Mouse (Mus musculus) kidney, adult 2 months (tissue): ENCODE results near the gene Il15ra. TPM values are rescaled to one million over a fixed set of nuclear protein-coding genes. Genes with fewer than 3 reads are reported as not detected.

Source experiments
- DNase-seq: peaks from one replicate; pipeline ENCODE4 v3.0.0; 2021
- H3K27ac ChIP-seq: fragments of 200-500 bp; 2 replicates; pipeline ENCODE4 v1.5.1; 2012; ENCODE audit warnings: low read depth, low read length, control low read depth, inconsistent platforms; ENCODE audit not compliant: insufficient read depth
- H3K27me3 ChIP-seq: fragments of 200-500 bp; replicated peaks from 2 replicates; pipeline ENCODE4 v1.6.1; 2012; ENCODE audit warnings: mild to moderate bottlenecking, moderate library complexity, low read length, inconsistent platforms; ENCODE audit not compliant: control insufficient read depth, insufficient read depth
- H3K36me3 ChIP-seq: fragments of 200-500 bp; 2 replicates; pipeline ENCODE4 v1.6.1; 2012; ENCODE audit warnings: mild to moderate bottlenecking, moderate library complexity, low read length, inconsistent platforms; ENCODE audit not compliant: control insufficient read depth, insufficient read depth
- H3K4me1 ChIP-seq: fragments of 200-500 bp; 2 replicates; pipeline ENCODE4 v1.6.1; 2011; ENCODE audit warnings: low read length; ENCODE audit not compliant: control insufficient read depth, insufficient read depth
- H3K4me3 ChIP-seq: fragments of 200-500 bp; 2 replicates; pipeline ENCODE4 v1.5.1; 2011; ENCODE audit warnings: mild to moderate bottlenecking, low read depth, low read length, control low read depth; ENCODE audit not compliant: insufficient read depth
- CTCF ChIP-seq: fragments of 200-500 bp; conservative IDR thresholded peaks from 2 replicates; pipeline ENCODE4 v1.5.1; 2011; ENCODE audit warnings: low read depth, mild to moderate bottlenecking, control low read depth, low read length, moderate library complexity, mixed read lengths; ENCODE audit not compliant: insufficient read depth, insufficient read length
- POLR2A ChIP-seq: fragments of 200-500 bp; IDR thresholded peaks from one replicate; pipeline ENCODE4 v1.6.1; 2011; ENCODE audit warnings: low read depth, low read length, control low read depth
- WGBS: fragments of 180-500 bp; shearing (Covaris S2); methylation state at CpG from one replicate; pipeline ENCODE4 v1.1.7; 2018; 5-methylcytosine and 5-hydroxymethylcytosine counted together
- polyA plus RNA-seq: library from polyadenylated mRNA; depleted of rRNA; stranded (reverse); fragments of >200 nt; gene quantifications from 2 replicates; pipeline ENCODE4 v1.2.3, GENCODE M21; 2012

The Il15ra gene
- polyA plus RNA-seq, 1 experiment: 22.4 TPM

DNA sequence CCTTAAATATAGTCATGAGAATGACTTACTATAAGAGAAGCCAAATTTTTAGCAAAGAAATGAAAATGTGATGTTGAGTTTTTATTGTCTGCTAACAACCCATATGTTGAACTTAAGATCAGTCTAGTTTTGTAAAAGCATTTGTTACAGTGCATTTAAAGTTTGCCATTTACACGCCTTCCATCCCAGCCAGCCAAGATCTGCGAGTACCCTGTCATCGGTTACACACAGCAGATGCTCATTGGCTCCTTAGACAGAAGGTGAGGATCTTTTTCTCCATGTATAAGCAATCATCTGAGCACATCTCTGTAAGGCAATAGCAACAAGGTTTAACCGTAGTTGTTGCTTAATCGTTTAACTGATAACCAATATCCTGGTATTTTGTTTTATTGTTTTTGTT lies 22.5 kb downstream of the Il15ra start:
- TF ChIP-seq CTCF: no peak
- no peak for TF ChIP-seq POLR2A
- Histone ChIP-seq H3K27ac (no peak overlapping the region), H3K36me3 (peaks cover 9% of the 10 kb centered on the region; the same call in 1 of the 2 replicates), H3K27me3 (no peaks in the 10 kb centered on the region), H3K4me3 (no peak overlapping the region), H3K4me1 (no peaks in the 10 kb centered on the region)
- WGBS: 94% methylated on average over 5 of the region's 5 CpGs
- no peak for DNase-seq

DNA sequence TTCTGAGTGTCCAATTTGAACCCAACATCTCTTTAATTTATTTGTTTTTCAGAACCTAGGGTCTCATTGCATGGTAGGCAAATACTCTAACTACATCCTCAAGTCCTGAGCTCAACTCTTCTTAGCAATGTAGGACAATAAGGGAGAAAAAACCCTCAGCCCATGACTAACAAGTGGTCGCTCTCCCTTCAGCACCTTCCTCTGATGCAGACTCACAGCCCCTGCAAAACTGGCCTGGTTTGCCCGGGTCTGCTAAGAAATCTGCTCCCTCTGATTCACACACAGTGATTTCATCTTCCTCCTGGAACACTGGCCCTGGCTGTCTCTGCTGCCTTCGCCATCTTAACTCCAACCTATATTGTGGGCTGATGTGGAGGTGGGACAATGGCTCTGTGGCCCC lies 24.0 kb downstream of the Il15ra start:
- TF ChIP-seq CTCF: no peak
- TF ChIP-seq POLR2A: no peak
- Histone ChIP-seq H3K4me3 (no peak overlapping the region), H3K27me3 (no peaks in the 10 kb centered on the region), H3K36me3 (peaks cover 9% of the 10 kb centered on the region; the same call in 1 of the 2 replicates), H3K4me1 (no peaks in the 10 kb centered on the region), H3K27ac (no peak overlapping the region)
- DNase-seq: no peak
- 71% methylated on average over 3 of the region's 3 CpGs for WGBS

DNA sequence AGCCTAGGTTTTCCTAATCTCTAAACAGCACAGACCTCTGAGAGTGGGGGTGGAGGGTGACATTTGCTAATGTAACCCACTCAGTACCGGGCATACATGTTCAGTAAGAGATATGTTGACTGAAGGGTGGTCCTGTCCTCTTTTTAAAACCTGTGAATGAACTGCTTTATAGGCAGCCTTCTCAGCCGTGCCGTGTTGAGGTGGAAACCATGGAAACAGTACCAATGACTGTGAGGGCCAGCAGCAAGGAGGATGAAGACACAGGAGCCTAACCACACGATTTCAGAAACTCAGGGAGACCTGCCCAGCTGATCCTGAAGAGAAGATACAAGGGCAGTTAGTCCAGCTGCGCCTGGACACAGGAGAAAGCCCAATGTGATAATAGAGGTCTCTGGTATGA lies 27.9 kb downstream of the Il15ra start:
- no peak for DNase-seq
- TF ChIP-seq POLR2A (no peak), CTCF (no peak)
- no peak overlapping the region for H3K4me3 ChIP-seq
- WGBS: 82% methylated on average over 5 of the region's 5 CpGs
- H3K36me3 ChIP-seq: peaks cover 6% of the 10 kb centered on the region; the same call in 1 of the 2 replicates
- no peaks in the 10 kb centered on the region for H3K4me1 ChIP-seq
- H3K27ac ChIP-seq: no peak overlapping the region
- H3K27me3 ChIP-seq: no peaks in the 10 kb centered on the region

DNA sequence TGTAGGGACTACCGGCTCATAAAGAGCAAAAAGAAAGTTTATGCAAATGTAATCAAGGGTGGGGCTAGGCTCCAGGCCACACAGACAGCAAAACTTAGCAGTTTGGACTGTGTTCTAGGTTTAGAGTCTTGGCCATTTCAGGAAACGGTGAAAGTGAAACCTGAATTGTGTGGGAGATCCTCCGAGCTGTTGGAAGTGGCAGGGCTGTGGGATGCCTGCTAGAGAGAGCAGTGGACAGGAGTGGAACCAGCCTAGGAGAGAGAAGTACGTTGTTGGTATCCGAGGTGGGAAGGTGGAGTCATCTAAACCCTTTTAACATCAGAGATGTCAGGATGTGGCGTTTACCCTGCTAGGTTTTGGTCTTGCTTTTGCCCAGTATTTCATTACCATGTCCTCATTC lies 30.8 kb downstream of the Il15ra start:
- DNase-seq: peak; percentile 6
- Histone ChIP-seq H3K27ac (no peak overlapping the region), H3K4me3 (no peak overlapping the region), H3K27me3 (no peaks in the 10 kb centered on the region), H3K36me3 (no peaks in the 10 kb centered on the region; the same call in 1 of the 2 replicates), H3K4me1 (no peaks in the 10 kb centered on the region)
- no peak for TF ChIP-seq CTCF
- no peak for TF ChIP-seq POLR2A
- 74% methylated on average over 6 of the region's 6 CpGs for WGBS

DNA sequence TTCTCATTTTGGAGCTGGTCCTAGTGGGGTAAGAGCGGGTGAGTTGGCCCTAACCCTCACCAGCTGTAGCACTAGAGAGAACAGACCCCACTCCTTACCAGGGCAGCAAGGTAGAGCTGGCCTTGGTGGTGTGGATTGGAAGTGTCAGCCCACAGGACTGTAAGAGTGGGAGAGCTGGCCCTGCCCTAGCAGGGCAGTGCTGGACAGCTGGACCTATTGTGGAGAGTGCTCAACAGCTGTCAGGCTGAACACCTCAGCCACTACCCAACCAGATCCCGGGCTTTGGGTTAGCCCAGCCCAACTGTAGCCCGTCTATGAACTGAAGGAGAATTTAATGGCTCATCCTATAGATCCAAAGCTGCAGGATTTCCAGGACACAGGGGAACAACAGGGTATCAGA lies 33.7 kb downstream of the Il15ra start:
- H3K36me3 ChIP-seq: no peaks in the 10 kb centered on the region; the same call in none of the 2 replicates

DNA sequence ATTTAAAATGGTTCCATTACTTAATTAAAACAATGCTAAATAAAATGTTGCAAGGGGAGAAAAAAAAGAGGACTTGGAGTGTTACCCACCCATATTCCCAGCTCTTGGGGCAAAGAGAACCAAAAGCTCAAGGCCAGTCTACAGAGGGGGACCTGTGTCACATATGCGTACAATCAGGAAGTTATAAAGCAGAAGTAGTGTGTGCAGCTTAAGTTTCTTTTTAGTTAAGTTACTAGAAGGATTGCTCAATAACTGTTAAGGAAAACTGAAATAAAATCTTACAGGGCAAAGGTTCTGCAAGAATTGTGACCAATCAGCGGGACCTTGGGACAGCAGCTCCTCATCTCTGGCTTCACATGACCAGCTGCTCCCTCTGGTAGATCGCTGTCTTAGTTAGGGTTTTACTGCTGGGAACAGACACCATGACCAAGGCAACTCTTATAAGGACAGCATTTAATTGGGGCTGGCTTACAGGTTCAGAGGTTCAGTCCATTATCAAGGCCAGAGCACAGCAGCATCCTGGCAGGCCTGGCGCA lies 34.5 kb downstream of the Il15ra start:
- Histone ChIP-seq H3K27me3 (no peaks in the 10 kb centered on the region), H3K4me3 (no peak overlapping the region), H3K27ac (no peak overlapping the region), H3K4me1 (no peaks in the 10 kb centered on the region), H3K36me3 (no peaks in the 10 kb centered on the region; the same call in none of the 2 replicates)
- peak; percentile 13 for DNase-seq
- TF ChIP-seq POLR2A: no peak
- no peak for TF ChIP-seq CTCF
- WGBS: 88% methylated on average over 4 of the region's 4 CpGs

More for the DNA sequence above, 33.7 kb downstream of the Il15ra start:
- H3K27ac ChIP-seq: no peak overlapping the region
- WGBS: 93% methylated on average over 3 of the region's 3 CpGs
- no peaks in the 10 kb centered on the region for H3K4me1 ChIP-seq
- TF ChIP-seq POLR2A (no peak), CTCF (no peak)
- no peaks in the 10 kb centered on the region for H3K27me3 ChIP-seq
- no peak for DNase-seq
- H3K4me3 ChIP-seq: no peak overlapping the region

DNA sequence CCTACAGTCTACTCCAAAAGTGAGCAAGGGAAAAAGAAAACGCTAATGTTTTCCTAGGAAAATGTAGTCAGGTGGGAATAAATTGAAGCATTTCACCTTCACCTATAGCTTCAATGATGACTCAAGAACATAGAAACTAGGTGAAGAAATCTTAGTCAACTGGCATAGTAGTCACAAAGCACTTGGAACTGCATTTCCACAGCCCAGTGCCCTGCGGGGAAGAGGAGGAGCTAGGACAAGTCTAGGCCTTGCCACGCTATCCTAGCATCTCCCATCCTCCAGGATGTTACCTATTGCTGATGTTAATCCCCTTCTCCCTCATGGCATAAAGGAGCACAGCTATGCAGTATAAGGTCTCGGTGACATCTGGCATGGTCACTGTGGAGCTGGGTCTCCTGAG lies 57.5 kb downstream of the Il15ra start:
- 92% methylated on average over 4 of the region's 4 CpGs for WGBS
- no peak for DNase-seq
- H3K4me1 ChIP-seq: no peaks in the 10 kb centered on the region
- no peak for TF ChIP-seq CTCF
- no peak for TF ChIP-seq POLR2A
- H3K27ac ChIP-seq: no peak overlapping the region
- H3K27me3 ChIP-seq: no peaks in the 10 kb centered on the region
- peaks cover 7% of the 10 kb centered on the region for H3K36me3 ChIP-seq
- H3K4me3 ChIP-seq: no peak overlapping the region
